Mouse (Mus musculus) kidney, embryonic 14.5 days (tissue): ENCODE measurements around the gene Uck1. TPM values are rescaled to one million over a fixed set of nuclear protein-coding genes. Genes with fewer than 3 reads are reported as not detected.
"Not testable (repeated sequence)": the region's sequence is repeated elsewhere in the genome, so short reads cannot be mapped to it uniquely, and the experiment has no call there.

Source experiments
- ATAC-seq: fragments of 200-750 bp; cut with Nextera tagmentation; 2 replicates; pipeline ENCODE4 v1.8.0; 2017; ENCODE audit warnings: moderate number of reproducible peaks, mild to moderate bottlenecking, moderate TSS enrichment, moderate library complexity; ENCODE audit not compliant: low FRiP score, low TSS enrichment
- H3K27ac ChIP-seq: fragments of 300-500 bp; sonication (generic); 2 replicates; pipeline ENCODE4 v1.5.1; 2014; ENCODE audit warnings: low read depth, mild to moderate bottlenecking, low read length, moderate library complexity, mixed read lengths
- H3K27me3 ChIP-seq: fragments of 300-500 bp; sonication (generic); 2 replicates; pipeline ENCODE4 v1.6.1; 2014; ENCODE audit warnings: mild to moderate bottlenecking, low read length; ENCODE audit not compliant: control insufficient read depth, insufficient read depth
- H3K36me3 ChIP-seq: fragments of 300-500 bp; sonication (generic); 2 replicates; pipeline ENCODE4 v1.6.1; 2014; ENCODE audit warnings: low read length, mixed read lengths; ENCODE audit not compliant: control insufficient read depth, insufficient read depth
- H3K4me1 ChIP-seq: fragments of 300-500 bp; sonication (generic); 2 replicates; pipeline ENCODE4 v1.6.1; 2014; ENCODE audit warnings: low read length, mixed read lengths; ENCODE audit not compliant: control insufficient read depth, insufficient read depth
- H3K4me2 ChIP-seq: fragments of 300-500 bp; sonication (generic); replicated peaks from 2 replicates; pipeline ENCODE4 v1.6.1; 2014; ENCODE audit warnings: low read depth, mild to moderate bottlenecking, low read length
- H3K4me3 ChIP-seq: fragments of 300-500 bp; sonication (generic); 2 replicates; pipeline ENCODE4 v1.5.1; 2014; ENCODE audit warnings: mild to moderate bottlenecking, low read length
- H3K9ac ChIP-seq: fragments of 300-500 bp; sonication (generic); 2 replicates; pipeline ENCODE4 v1.6.1; 2014; ENCODE audit warnings: low read depth, mild to moderate bottlenecking, low read length, moderate library complexity
- H3K9me3 ChIP-seq: fragments of 300-500 bp; sonication (generic); 2 replicates; pipeline ENCODE4 v1.6.1; 2016; ENCODE audit warnings: low read length; ENCODE audit not compliant: control insufficient read depth
- WGBS: fragments of 180-500 bp; shearing (Covaris S2); extraction: QIAGEN DNeasy Blood & Tissue Kit; methylation state at CpG from one replicate; pipeline ENCODE4 v1.1.7; 2014; 5-methylcytosine and 5-hydroxymethylcytosine counted together
- polyA plus RNA-seq: library from polyadenylated mRNA; unstranded; fragments of >200 nt; fragmentation: Nextera tagmentation; extraction: Ambion mirVana; gene quantifications from 2 replicates; pipeline ENCODE4 v1.2.1, GENCODE M21; 2014

The Uck1 gene
- polyA plus RNA-seq, 1 experiment from 2014 or later: 64.3 TPM

GRCm38 (mm10) chr2:32299469-32299868 lies 39.5 kb upstream of the Uck1 start:
- H3K36me3 ChIP-seq: peaks cover 78% of the 10 kb centered on the region
- H3K9me3 ChIP-seq: no peaks in the 10 kb centered on the region
- H3K4me2 ChIP-seq: no peak overlapping the region
- H3K4me3 ChIP-seq: no peak overlapping the region
- H3K4me1 ChIP-seq: no peaks in the 10 kb centered on the region
- 93% methylated on average over 4 of the region's 4 CpGs for WGBS
- H3K27ac ChIP-seq: no peak overlapping the region
- no peak for ATAC-seq
- no peak overlapping the region for H3K9ac ChIP-seq
- no peaks in the 10 kb centered on the region for H3K27me3 ChIP-seq

DNA sequence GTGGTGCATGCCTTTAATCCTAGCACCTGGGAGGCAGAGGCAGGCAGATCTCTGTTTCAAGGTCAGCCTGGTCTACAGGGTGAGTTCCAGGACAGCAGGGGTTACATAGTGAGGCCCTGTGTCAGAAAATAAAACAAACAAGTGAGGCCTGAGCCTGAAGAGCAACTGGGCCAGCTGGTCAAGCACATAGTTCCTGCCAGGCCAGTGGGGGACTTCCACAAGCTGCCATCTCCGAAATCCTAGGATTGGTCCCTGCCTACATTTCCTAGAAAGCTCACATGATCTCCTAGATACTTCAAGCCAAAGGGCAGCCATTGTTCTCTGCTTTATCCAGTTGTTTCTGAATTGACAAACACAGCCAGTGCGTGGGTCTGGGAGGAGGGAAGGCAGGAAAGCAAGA lies 35.9 kb upstream of the Uck1 start:
- H3K9me3 ChIP-seq, H3K4me2 ChIP-seq, H3K4me3 ChIP-seq, H3K27me3 ChIP-seq, ATAC-seq, H3K27ac ChIP-seq, H3K4me1 ChIP-seq, H3K9ac ChIP-seq: not testable (repeated sequence)
- WGBS: 86% methylated on average over 2 of the region's 2 CpGs
- H3K36me3 ChIP-seq: peaks cover 61% of the 10 kb centered on the region

DNA sequence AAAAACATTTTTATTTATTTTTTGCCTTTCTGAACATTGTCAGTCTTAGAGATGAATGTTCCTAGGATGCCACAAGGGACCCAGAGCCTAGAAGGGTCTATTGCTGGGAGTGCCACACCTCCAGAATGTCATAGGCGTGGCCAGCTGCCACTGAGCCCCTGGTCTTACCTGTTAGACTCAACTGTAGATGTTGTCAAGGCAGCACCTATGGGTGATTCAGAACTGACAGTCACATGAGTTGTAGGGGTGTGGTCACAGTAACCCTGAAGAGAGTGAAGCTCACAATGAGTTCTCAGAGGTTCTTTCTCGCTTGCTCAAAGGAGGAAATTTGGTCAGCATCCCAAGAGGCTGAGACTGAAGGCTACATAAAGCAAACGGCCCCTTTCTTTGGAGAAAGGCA lies 35.3 kb upstream of the Uck1 start:
- Histone ChIP-seq H3K9me3 (no peaks in the 10 kb centered on the region), H3K9ac (no peak overlapping the region), H3K27ac (no peak overlapping the region), H3K4me1 (no peaks in the 10 kb centered on the region), H3K4me2 (no peak overlapping the region), H3K4me3 (no peak overlapping the region), H3K36me3 (peaks cover 57% of the 10 kb centered on the region), H3K27me3 (no peaks in the 10 kb centered on the region)
- ATAC-seq: no peak
- 95% methylated on average over 3 of the region's 3 CpGs for WGBS

GRCm38 (mm10) chr2:32294348-32294747 lies 34.4 kb upstream of the Uck1 start:
- peaks cover 48% of the 10 kb centered on the region for H3K36me3 ChIP-seq
- WGBS: 87% methylated on average over 8 of the region's 8 CpGs
- H3K27ac ChIP-seq: no peak overlapping the region
- no peak overlapping the region for H3K9ac ChIP-seq
- no peaks in the 10 kb centered on the region for H3K9me3 ChIP-seq
- ATAC-seq: no peak
- no peak overlapping the region for H3K4me2 ChIP-seq
- H3K4me3 ChIP-seq: no peak overlapping the region
- peaks cover 5% of the 10 kb centered on the region; the same call in 1 of the 2 replicates for H3K4me1 ChIP-seq
- H3K27me3 ChIP-seq: no peaks in the 10 kb centered on the region

GRCm38 (mm10) chr2:32289578-32289977 lies 29.6 kb upstream of the Uck1 start:
- Histone ChIP-seq H3K9me3 (no peaks in the 10 kb centered on the region), H3K4me2 (peak overlapping the region; percentile 85; the same call in 1 of the 2 replicates), H3K4me3 (no peak overlapping the region)

GRCm38 (mm10) chr2:32288371-32288931 lies 28.5 kb upstream of the Uck1 start:
- Histone ChIP-seq H3K27me3 (no peaks in the 10 kb centered on the region), H3K9ac (peak overlapping the region; percentile 80), H3K4me3 (peak overlapping the region; percentile 93), H3K4me1 (peaks cover 20% of the 10 kb centered on the region), H3K4me2 (peak overlapping the region; percentile 85), H3K27ac (no peak overlapping the region), H3K36me3 (peaks cover 29% of the 10 kb centered on the region), H3K9me3 (no peaks in the 10 kb centered on the region)
- ATAC-seq: peak; percentile 38
- 1% methylated on average over 29 of the region's 29 CpGs for WGBS

More at GRCm38 (mm10) chr2:32289578-32289977, 29.6 kb upstream of the Uck1 start:
- Histone ChIP-seq H3K27me3 (no peaks in the 10 kb centered on the region), H3K4me1 (peaks cover 20% of the 10 kb centered on the region), H3K27ac (no peak overlapping the region), H3K9ac (no peak overlapping the region), H3K36me3 (peaks cover 26% of the 10 kb centered on the region)
- no peak for ATAC-seq

- no peaks in the 10 kb centered on the region for H3K27me3 ChIP-seq
- peak; percentile 99 for ATAC-seq
- H3K9me3 ChIP-seq: no peaks in the 10 kb centered on the region
- peak within 1 kb of the TSS; percentile 85 for H3K4me2 ChIP-seq
- peak within 1 kb of the TSS; percentile 93 for H3K4me3 ChIP-seq
- WGBS: 0% methylated on average over 40 of the region's 41 CpGs
- H3K27ac ChIP-seq: peak within 1 kb of the TSS; percentile 65; the same call in 1 of the 2 replicates
- peaks cover 30% of the 10 kb centered on the region for H3K36me3 ChIP-seq
- peaks cover 20% of the 10 kb centered on the region for H3K4me1 ChIP-seq
- peak within 1 kb of the TSS; percentile 97 for H3K9ac ChIP-seq
Measured at GRCm38 (mm10) chr2:32287923-32288367, 28.0 kb upstream of the Uck1 start, which contains the start of gene Swi5. Swi5 (minus strand) TSS chr2:32288075.

DNA sequence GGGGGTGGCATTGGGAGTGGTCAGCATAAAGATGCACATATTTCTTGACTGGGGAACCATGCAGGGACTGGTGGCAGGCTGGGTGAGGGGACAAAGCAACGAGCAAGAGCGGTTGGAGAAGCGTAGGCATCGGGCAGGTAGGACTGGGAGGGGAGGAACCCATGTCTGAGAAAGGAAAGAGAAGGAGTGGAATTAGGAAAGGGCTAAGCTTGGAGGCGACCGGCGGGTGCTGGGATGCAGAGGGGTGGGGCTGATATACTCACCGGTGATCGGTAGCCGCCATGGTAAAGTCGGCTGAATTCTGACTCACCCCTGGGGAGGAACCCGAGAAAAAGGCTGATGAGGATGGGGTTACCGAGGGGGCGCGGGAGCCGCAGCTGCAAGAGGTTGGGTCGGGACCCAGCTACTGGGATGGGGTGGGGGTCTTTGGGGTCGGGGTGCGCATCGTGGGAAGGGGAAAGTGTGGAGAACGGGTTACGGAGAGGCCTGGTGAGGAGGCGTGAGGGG lies 27.4 kb upstream of the Uck1 start, which contains the start of gene Golga2:
TSS of gene Golga2 (plus strand) at position 51 of the 507 bp plus-strand sequence.
- Histone ChIP-seq H3K4me2 (peak within 1 kb of the TSS; percentile 85), H3K36me3 (peaks cover 30% of the 10 kb centered on the region), H3K9me3 (no peaks in the 10 kb centered on the region), H3K9ac (peak within 1 kb of the TSS; percentile 97), H3K27ac (peak within 1 kb of the TSS; percentile 65; the same call in 1 of the 2 replicates), H3K4me1 (peaks cover 20% of the 10 kb centered on the region), H3K27me3 (no peaks in the 10 kb centered on the region), H3K4me3 (peak within 1 kb of the TSS; percentile 93)
- peak; percentile 16; the same call in 1 of the 2 replicates for ATAC-seq
- WGBS: 1% methylated on average over 23 of the region's 23 CpGs

DNA sequence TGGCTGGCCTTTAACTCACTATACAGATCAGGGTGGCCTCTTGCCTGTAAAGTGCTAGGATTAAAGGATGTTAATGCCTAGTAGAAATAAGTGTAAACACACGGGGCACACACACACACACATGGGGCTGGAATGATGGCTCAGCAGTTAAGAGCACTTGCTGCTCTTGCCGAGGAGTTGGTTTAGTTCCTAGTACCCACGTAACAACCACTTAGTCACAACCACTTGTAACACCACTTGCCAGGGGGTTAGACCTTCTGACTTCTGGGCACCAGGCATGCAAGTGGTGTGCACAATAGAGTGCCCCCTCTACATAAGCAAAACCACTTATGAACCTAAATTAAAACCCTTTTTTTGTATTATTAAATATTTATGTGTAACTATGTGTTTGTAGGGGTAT lies 24.0 kb upstream of the Uck1 start:
- WGBS: 96% methylated on average over 3 of the region's 3 CpGs
- H3K4me2 ChIP-seq: no peak overlapping the region
- H3K36me3 ChIP-seq: peaks cover 57% of the 10 kb centered on the region
- no peak for ATAC-seq
- H3K27ac ChIP-seq: no peak overlapping the region
- peaks cover 11% of the 10 kb centered on the region for H3K4me1 ChIP-seq
- H3K9me3 ChIP-seq: no peaks in the 10 kb centered on the region
- no peak overlapping the region for H3K4me3 ChIP-seq
- no peak overlapping the region for H3K9ac ChIP-seq
- H3K27me3 ChIP-seq: no peaks in the 10 kb centered on the region
